Mouse (Mus musculus): ENCODE data around the gene Spag8. TPM values are rescaled to one million over a fixed set of nuclear protein-coding genes. Genes with fewer than 3 reads are reported as not detected.

Gene Spag8
- polyA plus RNA-seq, 1 experiment: 0.04 TPM

DNA sequence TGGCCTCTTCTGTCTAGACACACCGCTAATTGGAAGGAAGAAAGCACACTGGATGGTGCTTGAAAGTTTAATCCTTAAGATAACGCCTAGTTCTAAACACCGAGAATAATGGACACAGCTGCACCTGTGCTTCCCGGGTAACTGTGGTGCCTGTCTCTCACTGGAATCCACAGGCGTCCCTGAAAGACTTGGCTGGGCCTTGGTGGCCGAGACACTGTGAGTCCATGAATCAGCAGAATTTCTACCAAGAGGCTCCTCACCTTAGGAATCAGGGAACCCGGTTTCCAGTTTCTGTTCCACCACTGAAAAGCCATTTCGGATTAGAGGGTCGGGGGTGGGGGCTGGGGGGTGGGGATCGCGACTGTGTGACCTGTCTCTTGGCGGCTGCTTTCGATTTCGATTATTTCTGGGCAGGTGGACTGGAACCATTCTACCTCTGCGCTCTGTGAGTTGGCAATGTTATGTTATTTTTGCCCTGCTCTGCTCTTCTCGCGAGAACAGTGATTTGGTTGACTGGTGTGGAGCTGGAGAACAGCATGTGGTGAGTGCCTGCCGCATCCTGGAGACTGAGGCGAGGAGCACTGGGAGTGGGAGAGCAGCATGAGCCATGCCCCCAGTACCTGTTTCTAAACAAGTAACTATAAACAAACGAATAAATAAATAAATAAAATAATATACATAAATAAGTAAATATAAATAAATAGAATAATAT, 24.1 kb downstream of the Spag8 start:
- H3K79me2 ChIP-seq (ENCODE audit: control insufficient read depth, insufficient read depth): no peaks in the 10 kb centered on the region
- H3K4me3 ChIP-seq (ENCODE audit: insufficient read depth, poor library complexity, severe bottlenecking): no peak overlapping the region
- no peak overlapping the region for H3ac ChIP-seq (ENCODE audit: control insufficient read depth, insufficient read length, low read depth)
- H3K27me3 ChIP-seq (ENCODE audit: control insufficient read depth, insufficient read depth, insufficient read length): no peaks in the 10 kb centered on the region
- H3K79me3 ChIP-seq (ENCODE audit: low read depth): no peaks in the 10 kb centered on the region
- no peaks in the 10 kb centered on the region for H3K36me3 ChIP-seq (ENCODE audit: control insufficient read depth, insufficient read depth)
- TF ChIP-seq CEBPB (IDR thresholded peaks at IDR 0.05; ENCODE audit: low read depth): no peak
- no peak for TF ChIP-seq MYOG (IDR thresholded peaks at IDR 0.05; ENCODE audit: control insufficient read depth, extremely low read depth, insufficient read length)
- TF ChIP-seq MAX (IDR thresholded peaks at IDR 0.05): no peak
- TF ChIP-seq FOSL1 (IDR thresholded peaks at IDR 0.05; ENCODE audit: insufficient read depth, low read length, poor library complexity, severe bottlenecking): no peak
- no peak for TF ChIP-seq CTCF (IDR thresholded peaks at IDR 0.05; ENCODE audit: control insufficient read depth, insufficient read depth, insufficient read length)
- TF ChIP-seq MYOD1 (IDR thresholded peaks at IDR 0.05; ENCODE audit: control insufficient read depth, insufficient read length, low read depth): no peak
- no peak for TF ChIP-seq USF1 (IDR thresholded peaks at IDR 0.05; ENCODE audit: low read depth)

DNA sequence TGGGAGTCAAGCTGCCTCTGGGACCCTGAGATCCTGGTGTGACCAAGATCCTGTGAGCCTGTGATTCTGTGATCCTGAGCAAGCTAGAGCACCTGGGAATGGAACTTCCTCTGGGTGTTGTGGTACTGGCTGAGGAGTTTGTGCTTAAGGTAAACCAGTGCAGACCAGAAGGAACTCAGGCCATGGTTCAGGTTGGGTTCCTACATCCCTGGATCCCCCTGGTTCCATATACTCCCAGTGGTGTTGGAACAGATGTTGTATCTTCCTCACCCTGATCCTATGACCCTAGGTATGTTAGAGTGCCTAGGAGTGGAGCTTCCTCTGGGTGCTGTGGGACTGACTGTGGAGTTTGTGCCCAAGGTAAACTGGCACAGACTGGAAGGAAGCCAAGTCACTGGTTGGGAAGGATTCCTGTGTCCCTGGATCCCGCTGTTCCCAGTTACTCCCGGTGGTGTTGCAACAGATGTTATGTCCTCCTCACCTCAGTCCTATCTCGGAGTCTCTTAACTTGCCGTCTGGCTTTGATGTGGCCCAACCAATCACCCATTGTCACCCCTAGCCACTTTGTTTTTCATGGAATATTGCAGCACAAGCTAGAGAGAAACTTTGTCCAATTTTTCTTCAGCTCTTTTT, 33.1 kb downstream of the Spag8 start:
- TF ChIP-seq CEBPB (IDR thresholded peaks at IDR 0.05; ENCODE audit: low read depth) (no peak), MYOG (IDR thresholded peaks at IDR 0.05; ENCODE audit: control insufficient read depth, extremely low read depth, insufficient read length) (no peak), CTCF (IDR thresholded peaks at IDR 0.05; ENCODE audit: control insufficient read depth, insufficient read depth, insufficient read length) (no peak), MYOD1 (IDR thresholded peaks at IDR 0.05; ENCODE audit: control insufficient read depth, insufficient read length, low read depth) (no peak), USF1 (IDR thresholded peaks at IDR 0.05; ENCODE audit: low read depth) (no peak), MAX (IDR thresholded peaks at IDR 0.05) (no peak), FOSL1 (IDR thresholded peaks at IDR 0.05; ENCODE audit: insufficient read depth, low read length, poor library complexity, severe bottlenecking) (no peak)
- no peak overlapping the region for H3K4me3 ChIP-seq (ENCODE audit: insufficient read depth, poor library complexity, severe bottlenecking)
- no peak overlapping the region for H3ac ChIP-seq (ENCODE audit: control insufficient read depth, insufficient read length, low read depth)
- no peaks in the 10 kb centered on the region for H3K79me3 ChIP-seq (ENCODE audit: low read depth)
- H3K79me2 ChIP-seq (ENCODE audit: control insufficient read depth, insufficient read depth): no peaks in the 10 kb centered on the region
- peaks cover 3% of the 10 kb centered on the region for H3K27me3 ChIP-seq (ENCODE audit: control insufficient read depth, insufficient read depth, insufficient read length)
- no peaks in the 10 kb centered on the region for H3K36me3 ChIP-seq (ENCODE audit: control insufficient read depth, insufficient read depth)

DNA sequence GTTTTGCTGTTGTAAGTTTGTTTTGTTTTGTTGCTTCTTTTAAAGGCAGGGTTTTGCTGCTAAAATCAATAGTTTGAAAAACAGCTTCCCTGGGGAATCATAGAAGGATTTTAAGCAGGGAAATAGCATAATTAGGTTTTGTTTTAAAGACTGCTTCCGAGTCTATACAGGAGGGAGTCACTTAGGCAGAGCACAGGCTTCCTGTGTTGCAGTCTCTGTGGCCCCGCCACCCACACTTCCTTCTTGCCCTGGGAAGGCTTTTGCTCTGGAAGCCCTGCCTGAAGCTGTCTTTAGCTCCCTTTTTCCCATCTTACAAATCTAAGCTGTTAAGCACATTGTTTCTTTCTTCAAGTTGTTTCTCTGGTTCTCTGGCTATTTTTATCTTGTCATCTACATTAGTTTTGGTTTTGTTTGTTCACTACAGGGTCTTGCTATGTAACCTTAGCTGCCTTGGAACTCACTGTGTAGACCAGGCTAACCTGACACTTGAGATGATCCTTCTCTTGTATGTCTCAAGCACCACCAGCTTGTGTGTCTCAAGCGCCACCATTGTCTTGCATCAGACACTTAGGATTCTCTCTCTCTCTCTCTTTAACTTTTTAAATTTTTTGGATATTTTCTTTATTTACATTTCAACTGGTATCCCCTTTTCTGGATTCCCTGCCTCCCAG, 40.2 kb downstream of the Spag8 start:
- Histone ChIP-seq H3K36me3 (ENCODE audit: control insufficient read depth, insufficient read depth) (no peaks in the 10 kb centered on the region), H3K4me3 (ENCODE audit: insufficient read depth, poor library complexity, severe bottlenecking) (no peak overlapping the region), H3K79me3 (ENCODE audit: low read depth) (no peaks in the 10 kb centered on the region), H3ac (ENCODE audit: control insufficient read depth, insufficient read length, low read depth) (no peak overlapping the region), H3K79me2 (ENCODE audit: control insufficient read depth, insufficient read depth) (no peaks in the 10 kb centered on the region), H3K27me3 (ENCODE audit: control insufficient read depth, insufficient read depth, insufficient read length) (peaks cover 6% of the 10 kb centered on the region)
- TF ChIP-seq USF1 (IDR thresholded peaks at IDR 0.05; ENCODE audit: low read depth) (no peak), CEBPB (IDR thresholded peaks at IDR 0.05; ENCODE audit: low read depth) (no peak), MYOG (IDR thresholded peaks at IDR 0.05; ENCODE audit: control insufficient read depth, extremely low read depth, insufficient read length) (no peak), FOSL1 (IDR thresholded peaks at IDR 0.05; ENCODE audit: insufficient read depth, low read length, poor library complexity, severe bottlenecking) (no peak), MAX (IDR thresholded peaks at IDR 0.05) (no peak), CTCF (IDR thresholded peaks at IDR 0.05; ENCODE audit: control insufficient read depth, insufficient read depth, insufficient read length) (no peak), MYOD1 (IDR thresholded peaks at IDR 0.05; ENCODE audit: control insufficient read depth, insufficient read length, low read depth) (no peak)

DNA sequence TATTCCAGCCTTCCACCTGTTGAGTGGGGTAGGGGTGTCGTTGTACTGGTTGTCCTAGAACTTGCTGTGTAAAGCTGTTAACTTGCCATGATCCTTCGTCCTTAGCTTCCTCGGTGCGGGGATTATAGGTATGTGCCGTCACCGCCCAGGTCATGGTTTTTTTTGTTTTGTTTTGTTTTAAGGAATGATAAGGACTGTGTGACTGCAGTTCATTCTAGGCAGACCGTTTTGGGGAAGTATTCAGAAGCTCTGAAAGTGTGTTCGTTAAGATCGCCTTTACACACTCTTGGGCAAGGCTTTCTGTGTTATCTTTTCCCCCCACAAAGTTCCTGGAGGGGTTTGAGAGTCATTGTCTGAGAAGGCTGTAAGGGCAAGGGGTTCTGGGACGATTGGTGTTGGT, 40.9 kb downstream of the Spag8 start:
- Histone ChIP-seq H3ac (ENCODE audit: control insufficient read depth, insufficient read length, low read depth) (no peak overlapping the region), H3K79me3 (ENCODE audit: low read depth) (no peaks in the 10 kb centered on the region), H3K27me3 (ENCODE audit: control insufficient read depth, insufficient read depth, insufficient read length) (peaks cover 6% of the 10 kb centered on the region), H3K4me3 (ENCODE audit: insufficient read depth, poor library complexity, severe bottlenecking) (no peak overlapping the region), H3K79me2 (ENCODE audit: control insufficient read depth, insufficient read depth) (no peaks in the 10 kb centered on the region), H3K36me3 (ENCODE audit: control insufficient read depth, insufficient read depth) (no peaks in the 10 kb centered on the region)
- no peak for TF ChIP-seq MAX (IDR thresholded peaks at IDR 0.05)
- no peak for TF ChIP-seq FOSL1 (IDR thresholded peaks at IDR 0.05; ENCODE audit: insufficient read depth, low read length, poor library complexity, severe bottlenecking)
- TF ChIP-seq USF1 (IDR thresholded peaks at IDR 0.05; ENCODE audit: low read depth): no peak
- TF ChIP-seq MYOG (IDR thresholded peaks at IDR 0.05; ENCODE audit: control insufficient read depth, extremely low read depth, insufficient read length): no peak
- TF ChIP-seq CTCF (IDR thresholded peaks at IDR 0.05; ENCODE audit: control insufficient read depth, insufficient read depth, insufficient read length): no peak
- no peak for TF ChIP-seq MYOD1 (IDR thresholded peaks at IDR 0.05; ENCODE audit: control insufficient read depth, insufficient read length, low read depth)

DNA sequence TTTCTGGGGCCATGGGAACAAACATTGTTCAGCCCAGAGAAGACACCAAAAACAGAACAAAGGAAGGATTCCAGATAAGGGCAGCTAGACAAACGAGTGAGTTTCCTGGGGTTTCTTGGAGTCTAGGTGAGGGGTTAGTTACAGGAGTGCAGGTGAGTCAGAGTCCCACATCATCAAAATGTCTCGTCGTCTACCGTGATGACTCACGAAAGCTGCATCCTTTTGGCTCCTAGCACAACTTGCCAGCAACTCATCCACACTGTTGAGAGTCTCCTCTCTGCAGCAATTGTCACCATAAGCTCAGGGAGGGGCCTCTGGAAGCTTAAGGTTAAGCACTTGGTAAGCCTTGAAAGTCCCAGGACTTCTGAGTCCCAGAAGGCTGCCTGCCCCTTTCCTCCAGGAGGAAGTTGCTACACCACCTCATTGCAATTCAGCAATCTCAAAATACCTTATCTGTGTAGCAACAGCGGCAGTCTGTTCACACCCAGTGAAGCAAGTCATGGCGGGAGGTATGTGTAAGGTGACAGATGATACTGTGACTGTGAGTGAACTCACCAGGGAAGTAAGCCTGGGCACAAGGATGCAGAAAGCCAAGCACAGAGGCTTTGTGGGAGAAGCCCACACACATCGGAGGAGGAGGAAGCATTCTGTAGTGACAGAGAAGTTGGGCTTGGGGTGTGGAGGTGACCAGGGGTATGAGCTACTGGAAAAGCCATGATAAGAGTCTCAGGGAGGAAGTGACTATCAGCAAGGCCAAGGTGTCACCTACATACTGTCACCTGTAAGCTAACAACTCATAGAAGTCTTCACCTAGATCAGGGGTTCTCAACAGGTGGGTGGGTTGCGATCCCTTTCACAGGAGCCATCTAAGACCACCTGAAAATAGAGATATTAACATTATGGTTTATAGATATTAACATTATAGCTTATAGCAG, 48.4 kb downstream of the Spag8 start:
- Histone ChIP-seq H3K79me2 (ENCODE audit: control insufficient read depth, insufficient read depth) (no peaks in the 10 kb centered on the region), H3K27me3 (ENCODE audit: control insufficient read depth, insufficient read depth, insufficient read length) (peaks cover 5% of the 10 kb centered on the region), H3K36me3 (ENCODE audit: control insufficient read depth, insufficient read depth) (no peaks in the 10 kb centered on the region), H3ac (ENCODE audit: control insufficient read depth, insufficient read length, low read depth) (no peak overlapping the region), H3K4me3 (ENCODE audit: insufficient read depth, poor library complexity, severe bottlenecking) (no peak overlapping the region), H3K79me3 (ENCODE audit: low read depth) (no peaks in the 10 kb centered on the region)
- TF ChIP-seq CEBPB (IDR thresholded peaks at IDR 0.05; ENCODE audit: low read depth) (peak; percentile 22), USF1 (IDR thresholded peaks at IDR 0.05; ENCODE audit: low read depth) (no peak)

All from C2C12 (cell line).